Mouse (Mus musculus): ENCODE measurements at regions not wholly inside any gene's neighbourhood (a gene's known extent, or its start where the extent isn't known, plus 50 kb on each side); places are given as distances from the start of the nearest gene placed in this dataset.

GRCm38 (mm10) chr5:90163033-90163859 is 60.6 kb downstream of the Cox18 start:
- TF ChIP-seq CTCF (IDR thresholded peaks at IDR 0.05) (no peak), EP300 (IDR thresholded peaks at IDR 0.05; ENCODE audit: insufficient read depth, low read depth, low read length) (no peak)

All from heart, adult 2 months (tissue).